In genomic region chr7:50485304-50485703, GRCm38 (mm10) we compare ENCODE assay signal across 10 mouse cellular contexts.
A peak's percentile ranks its signal among the peaks of the same experiment; 100 is the strongest.
DNase-seq lines count a peak whose midpoint lies in the region; ATAC-seq lines count a peak whose summit lies in the region.
"Had no signal": no experiment of that assay in that cellular context is flagged by ENCODE, and none has a peak within 500 bp of the region (broad histone marks: within the 10 kb centered on the region; RNA-seq: fewer than 3 reads in every experiment).

No protein-coding gene starts in this region.

- H3K36me3 ChIP-seq in forebrain, embryonic 11.5 days (ENCODE audit: control insufficient read depth, insufficient read depth, low read length) = no peaks in the 10 kb centered on the region
- no peaks in the 10 kb centered on the region for H3K36me3 ChIP-seq in forebrain, embryonic 12.5 days (replicated peaks)
- no peaks in the 10 kb centered on the region for H3K36me3 ChIP-seq in midbrain, embryonic 14.5 days (ENCODE audit: control insufficient read depth, insufficient read depth, low read length)
- H3K36me3 ChIP-seq in midbrain, embryonic 16.5 days (ENCODE audit: control insufficient read depth, insufficient read depth, low read length) = no peaks in the 10 kb centered on the region
- H3K36me3 ChIP-seq: liver, embryonic 15.5 days had no signal

- H3K4me3 ChIP-seq in forebrain, embryonic 11.5 days (ENCODE audit: low read depth, low read length) = no peak overlapping the region
- no peak overlapping the region for H3K4me3 ChIP-seq in forebrain, embryonic 12.5 days (replicated peaks)
- H3K4me3 ChIP-seq in midbrain, embryonic 14.5 days (replicated peaks; ENCODE audit: low read depth, low read length) = no peak overlapping the region
- H3K4me3 ChIP-seq in midbrain, embryonic 16.5 days (ENCODE audit: low read depth, low read length) = no peak overlapping the region
- H3K4me3 ChIP-seq: liver, embryonic 15.5 days had no signal

- ATAC-seq in forebrain, embryonic 11.5 days (replicated peaks; ENCODE audit: low FRiP score) = peak; percentile 42
- ATAC-seq in forebrain, embryonic 12.5 days (ENCODE audit: low FRiP score) = no peak
- no peak for ATAC-seq in midbrain, embryonic 14.5 days (ENCODE audit: low FRiP score, low TSS enrichment)
- no peak for ATAC-seq in midbrain, embryonic 16.5 days

- WGBS in forebrain, embryonic 11.5 days = 14% methylated on average over 1 of the region's 1 CpGs
- 28% methylated on average over 1 of the region's 1 CpGs for WGBS in forebrain, embryonic 12.5 days
- 26% methylated on average over 1 of the region's 1 CpGs for WGBS in midbrain, embryonic 14.5 days
- 20% methylated on average over 1 of the region's 1 CpGs for whole genome bisulfite sequencing in midbrain, embryonic 16.5 days

- H3K27ac ChIP-seq in forebrain, embryonic 11.5 days (ENCODE audit: low read depth, low read length) = no peak overlapping the region
- H3K27ac ChIP-seq in forebrain, embryonic 12.5 days = no peak overlapping the region
- no peak overlapping the region for H3K27ac ChIP-seq in midbrain, embryonic 14.5 days (replicated peaks; ENCODE audit: low read depth, low read length)
- no peak overlapping the region for H3K27ac ChIP-seq in midbrain, embryonic 16.5 days (ENCODE audit: low read length)
- H3K27ac ChIP-seq: liver, embryonic 15.5 days had no signal

- DNase-seq in forebrain, embryonic 11.5 days (ENCODE audit: low spot score) = peak; percentile 61
- peak; percentile 69 for DNase-seq in midbrain, embryonic 14.5 days
- DNase-seq in embryo, embryonic 10.5 days (ENCODE audit: low spot score) = peak; percentile 68
- DNase-seq in layer of hippocampus, adult 9-11 months = peak; percentile 11
- DNase-seq in right cerebral cortex, postnatal 14 days = peak; percentile 48
- DNase-seq in MN1 (ENCODE audit: low spot score) = no peak

- H3K4me2 ChIP-seq in forebrain, embryonic 11.5 days (ENCODE audit: low read depth, low read length, severe bottlenecking) = no peak overlapping the region
- H3K4me2 ChIP-seq in forebrain, embryonic 12.5 days = no peak overlapping the region
- no peak overlapping the region for H3K4me2 ChIP-seq in midbrain, embryonic 14.5 days (ENCODE audit: low read length)
- no peak overlapping the region for H3K4me2 ChIP-seq in midbrain, embryonic 16.5 days (ENCODE audit: low read length)
- H3K4me2 ChIP-seq: liver, embryonic 15.5 days had no signal

- H3K9ac ChIP-seq in forebrain, embryonic 11.5 days (ENCODE audit: low read length) = no peak overlapping the region
- no peak overlapping the region for H3K9ac ChIP-seq in forebrain, embryonic 12.5 days
- H3K9ac ChIP-seq in midbrain, embryonic 14.5 days (replicated peaks; ENCODE audit: low read length) = no peak overlapping the region
- H3K9ac ChIP-seq in midbrain, embryonic 16.5 days (ENCODE audit: low read depth, low read length) = no peak overlapping the region
- H3K9ac ChIP-seq: liver, embryonic 15.5 days had no signal

- no peaks in the 10 kb centered on the region for H3K4me1 ChIP-seq in forebrain, embryonic 11.5 days (replicated peaks; ENCODE audit: control insufficient read depth, insufficient read depth, low read length)
- H3K4me1 ChIP-seq in forebrain, embryonic 12.5 days = no peaks in the 10 kb centered on the region
- no peaks in the 10 kb centered on the region for H3K4me1 ChIP-seq in midbrain, embryonic 14.5 days (ENCODE audit: control insufficient read depth, insufficient read depth, low read length)
- no peaks in the 10 kb centered on the region for H3K4me1 ChIP-seq in midbrain, embryonic 16.5 days (ENCODE audit: control insufficient read depth, insufficient read depth, low read length)
- H3K4me1 ChIP-seq: liver, embryonic 15.5 days had no signal

- H3K27me3 ChIP-seq in forebrain, embryonic 11.5 days (ENCODE audit: control insufficient read depth, insufficient read depth, low read length) = no peaks in the 10 kb centered on the region
- no peaks in the 10 kb centered on the region for H3K27me3 ChIP-seq in forebrain, embryonic 12.5 days
- H3K27me3 ChIP-seq in midbrain, embryonic 14.5 days (ENCODE audit: control insufficient read depth, insufficient read depth, low read length) = no peaks in the 10 kb centered on the region
- no peaks in the 10 kb centered on the region for H3K27me3 ChIP-seq in midbrain, embryonic 16.5 days (ENCODE audit: control insufficient read depth, insufficient read depth, low read depth, low read length)
- H3K27me3 ChIP-seq: CH12.LX; liver, embryonic 15.5 days had no signal

- no peaks in the 10 kb centered on the region for H3K9me3 ChIP-seq in forebrain, embryonic 11.5 days (ENCODE audit: control insufficient read depth, low read length)
- no peaks in the 10 kb centered on the region for H3K9me3 ChIP-seq in forebrain, embryonic 12.5 days
- no peaks in the 10 kb centered on the region for H3K9me3 ChIP-seq in midbrain, embryonic 14.5 days (ENCODE audit: control insufficient read depth, low read length)
- no peaks in the 10 kb centered on the region for H3K9me3 ChIP-seq in midbrain, embryonic 16.5 days (replicated peaks; ENCODE audit: control insufficient read depth, low read length, poor library complexity, severe bottlenecking)
- H3K9me3 ChIP-seq: liver, embryonic 15.5 days had no signal
